Mouse (Mus musculus): Measurements from ENCODE around the gene Bsnd. TPM values are rescaled to one million over a fixed set of nuclear protein-coding genes. Genes with fewer than 3 reads are reported as not detected.

Bsnd gene
- polyA plus RNA-seq, 1 experiment from 2014 or later, result not detected

- H3K9me3 ChIP-seq (replicated peaks; ENCODE audit: control insufficient read depth, low read length), result no peaks in the 10 kb centered on the region
- no peak overlapping the region for H3K4me2 ChIP-seq (ENCODE audit: low read depth, low read length)
- no peak overlapping the region for H3K27ac ChIP-seq (ENCODE audit: low read length)
- H3K4me3 ChIP-seq (replicated peaks; ENCODE audit: low read length), result no peak overlapping the region
- no peak for ATAC-seq (ENCODE audit: insufficient read depth, low FRiP score)
- no peak overlapping the region for H3K9ac ChIP-seq (ENCODE audit: low read length)
- no peaks in the 10 kb centered on the region for H3K36me3 ChIP-seq (ENCODE audit: control insufficient read depth, insufficient read depth, low read length)
- 66% methylated on average over 2 of the region's 2 CpGs for WGBS
- H3K4me1 ChIP-seq (ENCODE audit: control insufficient read depth, insufficient read depth, low read length), result no peaks in the 10 kb centered on the region
- H3K27me3 ChIP-seq (ENCODE audit: control insufficient read depth, insufficient read depth, low read length), result no peaks in the 10 kb centered on the region; the same call in 1 of the 2 replicates
Measured at GRCm38 (mm10) chr4:106524131-106524530, 32.0 kb upstream of the Bsnd start.

GRCm38 (mm10) chr4:106522547-106522946 is 30.5 kb upstream of the Bsnd start:
- H3K27ac ChIP-seq (ENCODE audit: low read length), result no peak overlapping the region
- no peaks in the 10 kb centered on the region for H3K9me3 ChIP-seq (replicated peaks; ENCODE audit: control insufficient read depth, low read length)
- H3K36me3 ChIP-seq (ENCODE audit: control insufficient read depth, insufficient read depth, low read length), result no peaks in the 10 kb centered on the region
- no peak overlapping the region for H3K4me3 ChIP-seq (replicated peaks; ENCODE audit: low read length)
- H3K4me2 ChIP-seq (ENCODE audit: low read depth, low read length), result no peak overlapping the region
- H3K27me3 ChIP-seq (ENCODE audit: control insufficient read depth, insufficient read depth, low read length), result no peaks in the 10 kb centered on the region
- H3K9ac ChIP-seq (ENCODE audit: low read length), result no peak overlapping the region
- no peaks in the 10 kb centered on the region for H3K4me1 ChIP-seq (ENCODE audit: control insufficient read depth, insufficient read depth, low read length)
- 71% methylated on average over 3 of the region's 3 CpGs for WGBS
- no peak for ATAC-seq (ENCODE audit: insufficient read depth, low FRiP score)

- H3K36me3 ChIP-seq (ENCODE audit: control insufficient read depth, insufficient read depth, low read length), result no peaks in the 10 kb centered on the region
- 64% methylated on average over 6 of the region's 6 CpGs for WGBS
- no peak for ATAC-seq (ENCODE audit: insufficient read depth, low FRiP score)
Measured at GRCm38 (mm10) chr4:106514606-106515005, 22.5 kb upstream of the Bsnd start.

DNA sequence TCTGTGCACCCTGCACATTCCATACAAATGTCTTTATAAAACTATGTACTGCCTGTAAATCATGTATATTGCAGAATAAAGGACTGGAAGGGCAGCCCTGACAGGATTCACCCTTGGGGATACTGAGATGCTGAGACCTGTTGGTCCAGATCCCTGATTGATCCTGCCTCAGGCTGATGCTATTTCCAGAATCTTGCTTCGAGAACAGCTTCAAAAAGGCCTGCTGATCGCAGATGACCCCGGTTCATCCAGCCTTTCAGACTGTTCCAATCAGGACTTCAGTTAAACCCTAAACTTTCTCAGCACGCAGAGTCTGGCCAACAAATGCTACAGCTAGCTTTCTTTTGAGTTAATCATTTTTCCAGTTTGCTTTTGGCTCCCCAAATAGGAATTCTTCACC is 17.8 kb upstream of the Bsnd start:
- no peak overlapping the region for H3K27ac ChIP-seq (ENCODE audit: low read length)
- ATAC-seq (ENCODE audit: insufficient read depth, low FRiP score), result no peak
- H3K4me2 ChIP-seq (ENCODE audit: low read depth, low read length), result no peak overlapping the region
- H3K4me3 ChIP-seq (replicated peaks; ENCODE audit: low read length), result no peak overlapping the region
- 75% methylated on average over 4 of the region's 4 CpGs for WGBS
- H3K36me3 ChIP-seq (ENCODE audit: control insufficient read depth, insufficient read depth, low read length), result no peaks in the 10 kb centered on the region
- H3K9ac ChIP-seq (ENCODE audit: low read length), result no peak overlapping the region
- no peaks in the 10 kb centered on the region for H3K4me1 ChIP-seq (ENCODE audit: control insufficient read depth, insufficient read depth, low read length)
- H3K27me3 ChIP-seq (ENCODE audit: control insufficient read depth, insufficient read depth, low read length), result no peaks in the 10 kb centered on the region
- H3K9me3 ChIP-seq (replicated peaks; ENCODE audit: control insufficient read depth, low read length), result no peaks in the 10 kb centered on the region

More at GRCm38 (mm10) chr4:106514606-106515005, 22.5 kb upstream of the Bsnd start:
- Histone ChIP-seq H3K4me3 (replicated peaks; ENCODE audit: low read length) (no peak overlapping the region), H3K27ac (ENCODE audit: low read length) (no peak overlapping the region), H3K9ac (ENCODE audit: low read length) (no peak overlapping the region), H3K9me3 (replicated peaks; ENCODE audit: control insufficient read depth, low read length) (no peaks in the 10 kb centered on the region), H3K27me3 (ENCODE audit: control insufficient read depth, insufficient read depth, low read length) (no peaks in the 10 kb centered on the region), H3K4me1 (ENCODE audit: control insufficient read depth, insufficient read depth, low read length) (no peaks in the 10 kb centered on the region), H3K4me2 (ENCODE audit: low read depth, low read length) (no peak overlapping the region)

DNA sequence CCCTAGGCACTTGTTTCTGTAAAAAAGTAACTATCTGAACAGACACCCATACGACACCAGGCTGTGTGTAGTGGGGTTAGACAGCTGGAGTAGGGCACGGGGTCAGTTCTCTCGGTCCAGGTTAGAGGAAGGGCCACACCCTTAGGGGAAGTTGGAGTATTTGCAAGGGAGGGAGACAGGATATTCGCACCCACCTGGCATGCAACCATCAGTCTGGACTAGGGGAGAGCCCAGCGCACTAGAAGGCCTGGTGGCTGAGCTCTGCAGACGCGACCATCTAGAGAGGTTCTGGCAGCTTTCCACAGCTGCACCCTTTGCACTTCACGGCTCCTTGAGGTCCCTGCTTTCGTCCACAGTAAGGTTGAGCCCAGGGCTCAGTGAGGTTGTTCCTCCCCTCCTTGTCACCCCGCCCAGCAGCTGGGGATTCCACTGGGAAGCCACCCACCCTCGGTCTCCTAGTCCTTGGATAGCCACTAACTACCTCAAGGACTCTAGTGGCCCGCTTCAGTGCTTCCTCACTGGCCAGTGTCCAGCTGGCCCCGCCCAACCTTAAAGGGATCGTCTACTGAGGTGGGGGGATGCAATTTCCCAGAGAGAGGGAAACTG is 13.5 kb upstream of the Bsnd start:
- 62% methylated on average over 14 of the region's 14 CpGs for WGBS
- no peak for ATAC-seq (ENCODE audit: insufficient read depth, low FRiP score)
- Histone ChIP-seq H3K9me3 (replicated peaks; ENCODE audit: control insufficient read depth, low read length) (no peaks in the 10 kb centered on the region), H3K4me3 (replicated peaks; ENCODE audit: low read length) (no peak overlapping the region), H3K9ac (ENCODE audit: low read length) (no peak overlapping the region), H3K27me3 (ENCODE audit: control insufficient read depth, insufficient read depth, low read length) (no peaks in the 10 kb centered on the region), H3K4me1 (ENCODE audit: control insufficient read depth, insufficient read depth, low read length) (no peaks in the 10 kb centered on the region), H3K36me3 (ENCODE audit: control insufficient read depth, insufficient read depth, low read length) (no peaks in the 10 kb centered on the region), H3K27ac (ENCODE audit: low read length) (no peak overlapping the region), H3K4me2 (ENCODE audit: low read depth, low read length) (no peak overlapping the region)

GRCm38 (mm10) chr4:106503578-106503977 is 11.5 kb upstream of the Bsnd start:
- no peaks in the 10 kb centered on the region for H3K27me3 ChIP-seq (ENCODE audit: control insufficient read depth, insufficient read depth, low read length)
- no peak for ATAC-seq (ENCODE audit: insufficient read depth, low FRiP score)
- H3K36me3 ChIP-seq (ENCODE audit: control insufficient read depth, insufficient read depth, low read length), result no peaks in the 10 kb centered on the region
- H3K4me2 ChIP-seq (ENCODE audit: low read depth, low read length), result no peak overlapping the region
- H3K9ac ChIP-seq (ENCODE audit: low read length), result no peak overlapping the region
- no peaks in the 10 kb centered on the region for H3K9me3 ChIP-seq (replicated peaks; ENCODE audit: control insufficient read depth, low read length)
- H3K4me1 ChIP-seq (ENCODE audit: control insufficient read depth, insufficient read depth, low read length), result no peaks in the 10 kb centered on the region
- WGBS, result 93% methylated on average over 3 of the region's 3 CpGs
- H3K4me3 ChIP-seq (replicated peaks; ENCODE audit: low read length), result no peak overlapping the region
- H3K27ac ChIP-seq (ENCODE audit: low read length), result no peak overlapping the region

DNA sequence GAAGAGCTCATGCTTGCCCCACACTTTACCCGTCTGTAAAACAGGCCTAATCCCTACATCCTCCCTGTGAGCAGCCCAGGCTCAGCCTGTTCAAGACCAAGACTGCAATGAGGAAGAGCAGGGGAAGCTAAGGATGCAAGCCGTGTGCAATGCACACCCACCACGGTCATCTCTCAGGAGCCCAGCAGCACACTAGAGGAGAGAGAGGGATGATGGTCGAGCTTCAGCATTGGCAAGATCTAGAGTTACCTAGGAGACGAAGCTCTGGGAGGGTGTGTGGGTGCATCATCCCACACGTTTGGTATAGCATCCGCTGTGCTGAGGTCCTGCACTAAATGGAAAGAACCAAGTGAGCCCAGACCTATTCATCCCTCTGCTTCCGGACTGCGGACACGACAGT is 8.0 kb upstream of the Bsnd start:
- Histone ChIP-seq H3K9ac (ENCODE audit: low read length) (no peak overlapping the region), H3K36me3 (ENCODE audit: control insufficient read depth, insufficient read depth, low read length) (no peaks in the 10 kb centered on the region), H3K4me2 (ENCODE audit: low read depth, low read length) (no peak overlapping the region), H3K9me3 (replicated peaks; ENCODE audit: control insufficient read depth, low read length) (no peaks in the 10 kb centered on the region), H3K27me3 (ENCODE audit: control insufficient read depth, insufficient read depth, low read length) (no peaks in the 10 kb centered on the region; the same call in 1 of the 2 replicates), H3K4me3 (replicated peaks; ENCODE audit: low read length) (no peak overlapping the region), H3K4me1 (ENCODE audit: control insufficient read depth, insufficient read depth, low read length) (no peaks in the 10 kb centered on the region), H3K27ac (ENCODE audit: low read length) (no peak overlapping the region)
- 79% methylated on average over 10 of the region's 10 CpGs for WGBS
- ATAC-seq (ENCODE audit: insufficient read depth, low FRiP score), result no peak

- H3K4me3 ChIP-seq (replicated peaks; ENCODE audit: low read length), result no peak overlapping the region
- H3K27me3 ChIP-seq (ENCODE audit: control insufficient read depth, insufficient read depth, low read length), result no peaks in the 10 kb centered on the region; the same call in 1 of the 2 replicates
- no peak overlapping the region for H3K4me2 ChIP-seq (ENCODE audit: low read depth, low read length)
- H3K36me3 ChIP-seq (ENCODE audit: control insufficient read depth, insufficient read depth, low read length), result no peaks in the 10 kb centered on the region
- no peaks in the 10 kb centered on the region for H3K4me1 ChIP-seq (ENCODE audit: control insufficient read depth, insufficient read depth, low read length)
- no peak for ATAC-seq (ENCODE audit: insufficient read depth, low FRiP score)
- no peak overlapping the region for H3K9ac ChIP-seq (ENCODE audit: low read length)
- H3K27ac ChIP-seq (ENCODE audit: low read length), result no peak overlapping the region
- no peaks in the 10 kb centered on the region for H3K9me3 ChIP-seq (replicated peaks; ENCODE audit: control insufficient read depth, low read length)
- WGBS, result 49% methylated on average over 3 of the region's 3 CpGs
Measured at GRCm38 (mm10) chr4:106498471-106498844, 6.4 kb upstream of the Bsnd start.

DNA sequence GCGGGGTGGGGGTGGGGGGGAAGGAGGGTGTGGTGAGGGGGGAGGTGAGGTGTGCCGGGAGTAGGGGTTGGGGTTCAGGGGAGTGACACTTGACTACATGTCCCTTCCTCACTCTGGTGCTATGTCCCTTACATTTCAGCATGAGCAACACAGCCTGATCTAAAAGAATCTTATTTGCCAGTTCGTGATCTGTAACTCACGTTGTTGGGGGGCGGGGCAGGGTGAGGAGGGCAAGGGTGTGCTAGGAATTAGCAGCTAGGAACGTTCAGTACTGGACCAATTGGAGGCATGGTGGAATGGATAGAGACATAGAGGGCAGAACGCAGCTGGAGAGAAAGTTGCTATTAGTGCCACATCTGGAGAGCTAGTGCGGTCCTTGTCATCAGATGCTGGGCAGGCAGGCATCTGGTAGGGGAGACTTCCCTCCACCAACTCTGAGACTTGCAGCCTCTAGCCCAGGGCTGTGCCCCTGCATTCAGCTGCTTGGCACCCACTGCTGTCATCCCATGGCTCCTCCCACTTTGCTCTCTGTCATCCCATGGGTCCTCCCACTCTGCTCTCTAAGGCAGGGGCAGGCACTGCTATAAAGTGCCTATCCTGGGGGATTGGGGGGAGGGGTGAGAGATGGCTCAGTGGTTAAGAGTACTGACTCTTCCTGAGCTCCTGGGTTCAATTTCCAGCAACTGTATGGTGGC is 5.8 kb upstream of the Bsnd start:
- no peak overlapping the region for H3K27ac ChIP-seq (ENCODE audit: low read length)
- no peaks in the 10 kb centered on the region for H3K36me3 ChIP-seq (ENCODE audit: control insufficient read depth, insufficient read depth, low read length)
- H3K9me3 ChIP-seq (replicated peaks; ENCODE audit: control insufficient read depth, low read length), result no peaks in the 10 kb centered on the region
- H3K9ac ChIP-seq (ENCODE audit: low read length), result no peak overlapping the region
- WGBS, result 43% methylated on average over 8 of the region's 8 CpGs
- H3K4me1 ChIP-seq (ENCODE audit: control insufficient read depth, insufficient read depth, low read length), result no peaks in the 10 kb centered on the region
- no peak overlapping the region for H3K4me3 ChIP-seq (replicated peaks; ENCODE audit: low read length)
- no peak overlapping the region for H3K4me2 ChIP-seq (ENCODE audit: low read depth, low read length)
- no peak for ATAC-seq (ENCODE audit: insufficient read depth, low FRiP score)
- no peaks in the 10 kb centered on the region; the same call in 1 of the 2 replicates for H3K27me3 ChIP-seq (ENCODE audit: control insufficient read depth, insufficient read depth, low read length)

All from stomach, embryonic 16.5 days (tissue).